Mouse (Mus musculus): ENCODE measurements around the gene Spon1. TPM values are rescaled to one million over a fixed set of nuclear protein-coding genes. Genes with fewer than 3 reads are reported as not detected.
A peak's percentile ranks its signal among the peaks of the same experiment; 100 is the strongest.

Gene Spon1
- total and polyA plus RNA-seq, 3 experiments, result 8.3 to 11.8 (median 11.5) TPM

DNA sequence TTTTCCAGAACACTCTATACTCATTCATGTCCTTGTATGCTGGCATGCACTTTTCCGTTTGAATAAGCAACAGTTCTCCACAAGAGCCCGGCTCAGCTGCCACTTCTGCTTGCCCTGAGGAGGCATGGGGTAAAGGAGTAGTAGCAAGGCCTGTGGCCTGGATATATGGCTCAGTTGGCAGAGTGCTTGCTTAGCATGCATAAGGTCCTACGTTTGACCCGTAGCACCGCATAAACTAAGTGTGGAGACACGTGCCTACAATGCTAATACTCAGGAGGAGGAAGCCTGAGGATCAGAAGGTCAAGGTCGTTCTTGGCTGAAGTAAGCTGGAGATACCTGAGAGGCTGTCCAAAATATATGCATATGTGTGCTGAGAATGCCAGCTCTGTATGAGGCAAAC is 185.1 kb downstream of the Spon1 start:
- Histone ChIP-seq H3K4me1 (ENCODE audit: control insufficient read depth, insufficient read depth, low read length) (no peaks in the 10 kb centered on the region; the same call in 1 of the 2 replicates), H3K27me3 (ENCODE audit: control insufficient read depth, insufficient read depth, low read length) (no peaks in the 10 kb centered on the region), H3K36me3 (ENCODE audit: control insufficient read depth, insufficient read depth, low read length) (no peaks in the 10 kb centered on the region), H3K4me3 (no peak overlapping the region), H3K27ac (no peak overlapping the region), H3K9ac (ENCODE audit: low read depth, low read length) (no peak overlapping the region), H3K79me2 (replicated peaks; ENCODE audit: control insufficient read depth, insufficient read depth, low read length) (no peaks in the 10 kb centered on the region)
- WGBS, result 78% methylated on average over 7 of the region's 7 CpGs
- no peak for DNase-seq
- TF ChIP-seq CTCF (IDR thresholded peaks at IDR 0.05), result no peak
- TF ChIP-seq POLR2A (IDR thresholded peaks at IDR 0.05; ENCODE audit: insufficient read depth, low read depth, low read length), result no peak
- TF ChIP-seq EP300 (IDR thresholded peaks at IDR 0.05; ENCODE audit: insufficient read depth, low read depth, low read length), result no peak
- intact Hi-C loops (cut with DNase I), result no loop called here

DNA sequence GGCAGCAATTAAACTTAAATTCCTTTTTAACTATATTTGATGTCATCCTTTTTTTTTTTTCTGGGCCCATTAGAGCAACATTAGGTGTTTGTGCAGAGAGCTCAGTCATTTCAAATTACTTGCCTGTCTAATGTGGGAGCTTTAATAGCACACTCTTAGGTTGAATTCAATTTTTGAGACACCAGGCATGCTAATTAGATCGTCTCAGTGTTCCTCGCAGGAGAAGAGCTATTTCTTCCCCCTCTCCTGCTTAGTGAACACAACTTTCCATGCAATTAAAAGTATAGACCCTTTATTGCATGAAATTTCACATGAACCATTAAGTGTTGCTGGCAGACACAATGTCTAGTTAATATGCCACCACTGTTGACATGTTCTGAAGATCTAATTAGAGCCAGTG is 189.6 kb downstream of the Spon1 start:
- H3K36me3 ChIP-seq (ENCODE audit: control insufficient read depth, insufficient read depth, low read length), result no peaks in the 10 kb centered on the region
- H3K27ac ChIP-seq, result no peak overlapping the region
- no peak for DNase-seq
- intact Hi-C loops (cut with DNase I), result no loop called here
- TF ChIP-seq CTCF (IDR thresholded peaks at IDR 0.05) (no peak), EP300 (IDR thresholded peaks at IDR 0.05; ENCODE audit: insufficient read depth, low read depth, low read length) (no peak), POLR2A (IDR thresholded peaks at IDR 0.05; ENCODE audit: insufficient read depth, low read depth, low read length) (no peak)
- no peak overlapping the region for H3K9ac ChIP-seq (ENCODE audit: low read depth, low read length)
- no peaks in the 10 kb centered on the region for H3K27me3 ChIP-seq (ENCODE audit: control insufficient read depth, insufficient read depth, low read length)
- H3K4me1 ChIP-seq (ENCODE audit: control insufficient read depth, insufficient read depth, low read length), result no peaks in the 10 kb centered on the region; the same call in 1 of the 2 replicates
- no peaks in the 10 kb centered on the region for H3K79me2 ChIP-seq (replicated peaks; ENCODE audit: control insufficient read depth, insufficient read depth, low read length)
- H3K4me3 ChIP-seq, result no peak overlapping the region
- WGBS, result 91% methylated on average over 2 of the region's 2 CpGs

DNA sequence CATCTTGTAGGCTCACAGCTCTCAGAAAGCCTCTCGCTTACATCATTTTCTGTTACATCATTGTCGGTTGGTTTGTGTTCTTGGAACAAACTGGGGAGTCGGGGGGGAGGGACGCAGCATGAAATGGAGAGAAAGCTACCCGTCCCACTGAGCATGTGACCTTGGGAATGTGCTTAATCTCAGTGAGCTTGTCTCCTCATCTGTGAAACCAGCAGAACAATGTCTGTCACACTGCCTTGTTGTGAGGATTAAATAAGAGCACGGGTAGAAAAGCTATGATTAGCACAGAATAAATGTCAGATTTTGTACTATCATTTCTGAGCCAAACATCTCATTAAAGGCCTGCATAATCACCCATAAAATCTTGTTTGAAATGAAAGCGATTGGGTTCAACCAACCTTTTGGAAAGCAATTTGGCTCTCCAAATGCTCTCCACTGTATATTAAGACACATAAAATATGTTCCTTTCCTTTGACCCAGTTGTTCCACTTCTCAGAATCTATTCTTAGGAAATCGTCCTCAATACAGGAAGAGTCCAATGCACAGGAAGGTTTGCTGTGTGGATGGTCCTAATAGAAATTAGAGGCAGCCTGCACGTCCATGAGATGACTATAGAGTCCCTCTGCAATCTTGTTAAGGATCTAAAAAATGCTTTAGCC is 195.2 kb downstream of the Spon1 start:
- no peak for TF ChIP-seq CTCF (IDR thresholded peaks at IDR 0.05)
- no peak for TF ChIP-seq EP300 (IDR thresholded peaks at IDR 0.05; ENCODE audit: insufficient read depth, low read depth, low read length)
- TF ChIP-seq POLR2A (IDR thresholded peaks at IDR 0.05; ENCODE audit: insufficient read depth, low read depth, low read length), result no peak
- peak in 1 of 2 experiments; percentile 4 for DNase-seq
- 59% methylated on average over 9 of the region's 9 CpGs for WGBS

DNA sequence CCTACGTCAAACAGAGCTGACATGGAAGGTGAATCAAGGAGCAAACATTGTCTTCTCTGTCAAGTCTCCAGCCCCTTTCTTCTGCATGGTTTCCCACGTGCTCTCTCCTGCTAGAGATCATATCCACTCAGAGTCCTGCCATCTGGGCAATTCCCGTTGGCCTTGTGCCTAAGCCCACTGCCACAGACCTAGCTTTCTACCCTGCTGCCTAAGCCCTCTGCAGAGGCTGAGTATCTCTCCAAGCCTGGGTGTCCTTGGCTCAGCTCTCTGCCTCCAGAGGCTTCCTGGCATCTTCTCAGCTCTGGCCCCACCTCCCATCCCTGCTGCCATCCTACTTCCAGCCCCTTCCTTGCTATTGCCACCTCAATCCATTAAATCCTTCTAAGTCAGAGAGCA is 195.7 kb downstream of the Spon1 start:
- Histone ChIP-seq H3K27me3 (ENCODE audit: control insufficient read depth, insufficient read depth, low read length) (no peaks in the 10 kb centered on the region), H3K4me1 (ENCODE audit: control insufficient read depth, insufficient read depth, low read length) (peaks cover 6% of the 10 kb centered on the region), H3K36me3 (ENCODE audit: control insufficient read depth, insufficient read depth, low read length) (no peaks in the 10 kb centered on the region), H3K27ac (peak overlapping the region; percentile 24; the same call in 1 of the 2 replicates), H3K79me2 (replicated peaks; ENCODE audit: control insufficient read depth, insufficient read depth, low read length) (no peaks in the 10 kb centered on the region), H3K4me3 (no peak overlapping the region), H3K9ac (ENCODE audit: low read depth, low read length) (no peak overlapping the region)
- DNase-seq, result peak; percentile 13 to 26
- intact Hi-C loops (cut with DNase I), result loop anchor here (5.0 kb wide), 1 partner anchor 194 kb away; the partner anchor contains the start of gene Spon1
- TF ChIP-seq EP300 (IDR thresholded peaks at IDR 0.05; ENCODE audit: insufficient read depth, low read depth, low read length) (no peak), CTCF (IDR thresholded peaks at IDR 0.05) (no peak), POLR2A (IDR thresholded peaks at IDR 0.05; ENCODE audit: insufficient read depth, low read depth, low read length) (no peak)
- 55% methylated on average over 3 of the region's 3 CpGs for WGBS

More for the DNA sequence above, 195.2 kb downstream of the Spon1 start:
- peaks cover 6% of the 10 kb centered on the region for H3K4me1 ChIP-seq (ENCODE audit: control insufficient read depth, insufficient read depth, low read length)
- no peaks in the 10 kb centered on the region for H3K27me3 ChIP-seq (ENCODE audit: control insufficient read depth, insufficient read depth, low read length)
- intact Hi-C loops (cut with DNase I), result loop anchor here (5.0 kb wide), 1 partner anchor 194 kb away; the partner anchor contains the start of gene Spon1
- H3K79me2 ChIP-seq (replicated peaks; ENCODE audit: control insufficient read depth, insufficient read depth, low read length), result no peaks in the 10 kb centered on the region
- H3K9ac ChIP-seq (ENCODE audit: low read depth, low read length), result no peak overlapping the region
- H3K4me3 ChIP-seq, result no peak overlapping the region
- H3K27ac ChIP-seq, result 0 out of 2 replicates have a peak overlapping the region, but pooled peaks have one; percentile 24
- H3K36me3 ChIP-seq (ENCODE audit: control insufficient read depth, insufficient read depth, low read length), result no peaks in the 10 kb centered on the region

DNA sequence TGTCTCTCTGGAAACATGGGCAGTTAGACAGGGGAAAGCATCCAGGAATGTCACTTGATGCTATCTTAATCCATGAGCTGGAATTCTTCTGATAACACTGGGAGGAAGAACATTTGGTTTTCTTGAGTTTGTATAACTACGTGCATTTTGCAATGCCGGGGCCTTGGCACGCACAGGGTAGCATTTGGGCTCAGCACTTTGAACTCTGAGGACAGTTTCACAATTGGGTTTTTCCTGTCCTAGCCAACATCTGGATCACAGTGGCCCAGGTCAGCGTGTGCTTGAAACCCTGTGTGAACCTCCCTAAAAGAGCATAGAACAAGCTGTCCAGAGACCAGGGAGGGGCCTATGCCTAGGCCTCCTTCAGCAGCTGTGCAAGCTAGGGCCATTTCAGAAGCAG is 196.3 kb downstream of the Spon1 start:
- no peaks in the 10 kb centered on the region for H3K79me2 ChIP-seq (replicated peaks; ENCODE audit: control insufficient read depth, insufficient read depth, low read length)
- intact Hi-C loops (cut with DNase I), result loop anchor here (5.0 kb wide), 1 partner anchor 195 kb away; the partner anchor contains the start of gene Spon1
- WGBS, result 55% methylated on average over 4 of the region's 4 CpGs
- H3K4me1 ChIP-seq (ENCODE audit: control insufficient read depth, insufficient read depth, low read length), result peaks cover 6% of the 10 kb centered on the region
- TF ChIP-seq CTCF (IDR thresholded peaks at IDR 0.05) (no peak), EP300 (IDR thresholded peaks at IDR 0.05; ENCODE audit: insufficient read depth, low read depth, low read length) (peak; percentile 54; the same call in 1 of the 2 replicates)
- no peak overlapping the region for H3K4me3 ChIP-seq
- no peaks in the 10 kb centered on the region for H3K36me3 ChIP-seq (ENCODE audit: control insufficient read depth, insufficient read depth, low read length)
- no peak overlapping the region for H3K27ac ChIP-seq
- no peak overlapping the region for H3K9ac ChIP-seq (ENCODE audit: low read depth, low read length)
- peak; percentile 50 to 71 for DNase-seq
- no peaks in the 10 kb centered on the region for H3K27me3 ChIP-seq (ENCODE audit: control insufficient read depth, insufficient read depth, low read length)

DNA sequence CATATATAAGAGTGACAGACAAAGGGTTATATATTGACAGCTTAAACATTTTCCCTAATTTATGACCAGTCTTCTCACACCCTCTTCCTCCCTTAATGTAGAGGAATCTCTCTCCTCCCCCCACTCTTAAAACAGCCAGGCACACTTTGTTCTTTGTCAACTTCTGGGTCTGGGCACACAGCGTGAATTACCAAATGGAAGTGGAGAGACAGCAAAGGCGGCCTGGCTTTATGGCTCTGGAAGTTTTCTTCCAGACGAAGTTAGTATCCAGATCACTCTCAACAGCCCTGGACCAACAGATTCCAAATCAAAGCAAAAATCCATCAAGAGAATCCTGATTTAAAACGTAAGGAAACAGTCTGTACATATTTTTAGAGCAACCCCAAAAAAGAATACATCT is 198.0 kb downstream of the Spon1 start:
- Histone ChIP-seq H3K79me2 (replicated peaks; ENCODE audit: control insufficient read depth, insufficient read depth, low read length) (no peaks in the 10 kb centered on the region), H3K9ac (ENCODE audit: low read depth, low read length) (no peak overlapping the region), H3K36me3 (ENCODE audit: control insufficient read depth, insufficient read depth, low read length) (no peaks in the 10 kb centered on the region), H3K27ac (no peak overlapping the region), H3K27me3 (ENCODE audit: control insufficient read depth, insufficient read depth, low read length) (no peaks in the 10 kb centered on the region), H3K4me3 (no peak overlapping the region), H3K4me1 (ENCODE audit: control insufficient read depth, insufficient read depth, low read length) (peaks cover 6% of the 10 kb centered on the region)
- intact Hi-C loops (cut with DNase I), result loop anchor here (5.0 kb wide), 1 partner anchor 196 kb away; the partner anchor contains the start of gene Spon1
- WGBS, result 57% methylated on average over 4 of the region's 4 CpGs
- no peak for TF ChIP-seq EP300 (IDR thresholded peaks at IDR 0.05; ENCODE audit: insufficient read depth, low read depth, low read length)
- no peak for DNase-seq

Measured in heart, adult 2 months (tissue).